Mouse (Mus musculus): Measurements from ENCODE around the gene Hrh2.

- TF ChIP-seq CTCF (IDR thresholded peaks at IDR 0.05; ENCODE audit: insufficient read depth, low read length) = no peak
- no peak for TF ChIP-seq POLR2A (IDR thresholded peaks at IDR 0.05; ENCODE audit: borderline replicate concordance, extremely low read depth, low read depth, low read length)
Measured at GRCm38 (mm10) chr13:54171346-54171745, 20.6 kb upstream of the Hrh2 start.

All from lung, adult 2 months (tissue).